Mouse (Mus musculus): ENCODE results near the gene Eef2.
A peak's percentile ranks its signal among the peaks of the same experiment; 100 is the strongest.

DNA sequence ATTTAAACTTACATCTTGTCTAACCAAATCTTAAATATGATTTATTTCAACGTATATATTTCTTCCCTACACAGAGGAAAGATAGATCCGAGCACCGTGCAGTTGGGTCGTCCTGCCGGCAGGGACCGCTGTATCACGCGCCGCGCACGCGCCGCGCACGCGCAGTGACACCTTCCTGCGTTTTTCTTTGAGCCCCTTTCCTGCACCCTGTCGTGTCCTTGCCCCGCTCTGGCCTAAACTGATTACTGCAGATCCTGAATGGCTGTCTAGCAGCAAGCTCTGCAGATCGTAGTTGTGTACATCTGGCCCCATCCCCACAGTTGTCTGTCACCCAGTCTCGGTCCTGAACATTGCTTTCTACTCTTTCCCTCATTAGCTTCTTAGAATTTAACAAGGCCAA is 3.3 kb upstream of the Eef2 start:
- TF ChIP-seq POLR2A (IDR thresholded peaks at IDR 0.05; ENCODE audit: extremely low read depth, insufficient read depth, low read length) (peak; percentile 86; the same call in 1 of the 2 replicates), CTCF (IDR thresholded peaks at IDR 0.05; ENCODE audit: extremely low read depth, insufficient read depth, low read length) (peak; percentile 74)
